Mouse (Mus musculus) liver, embryonic 14.5 days (tissue): ENCODE measurements around the gene Asic1. TPM values are rescaled to one million over a fixed set of nuclear protein-coding genes. Genes with fewer than 3 reads are reported as not detected.
"Not testable (repeated sequence)": the region's sequence is repeated elsewhere in the genome, so short reads cannot be mapped to it uniquely, and the experiment has no call there.

Experiments
- ATAC-seq: fragments of 200-750 bp; cut with Nextera tagmentation; 2 replicates; pipeline ENCODE4 v1.8.0; 2017; ENCODE audit warnings: moderate number of reproducible peaks, mild to moderate bottlenecking, moderate library complexity; ENCODE audit not compliant: insufficient read depth
- DNase-seq, 3 experiments: peaks; one replicate each; pipeline ENCODE4 v3.0.0-alpha.2; 2012 to 2013; ENCODE audit warnings: low read depth in 3 of 3, low spot score in 3 of 3
- H3K27ac ChIP-seq: fragments of 300-500 bp; sonication (generic); 2 replicates; pipeline ENCODE4 v1.5.1; 2014; ENCODE audit warnings: moderate library complexity, mild to moderate bottlenecking, control low read depth, inconsistent platforms
- H3K27me3 ChIP-seq: fragments of 300-500 bp; sonication (generic); 2 replicates; pipeline ENCODE4 v1.6.1; 2014; ENCODE audit warnings: mild to moderate bottlenecking, low read length, moderate library complexity; ENCODE audit not compliant: control insufficient read depth, insufficient read depth
- H3K36me3 ChIP-seq: fragments of 300-500 bp; sonication (generic); replicated peaks from 2 replicates; pipeline ENCODE4 v1.6.1; 2014; ENCODE audit warnings: low read depth; ENCODE audit not compliant: control insufficient read depth, insufficient read depth
- H3K4me1 ChIP-seq, 2 experiments: fragments of 200-500 bp in 1 of 2; fragments of 300-500 bp in 1 of 2; sonication (generic) in 1 of 2; replicated peaks; 2 replicates each; pipeline ENCODE4 v1.6.1; 2012 to 2014; ENCODE audit warnings: antibody characterized with exemption in 1 of 2, inconsistent platforms in 1 of 2, low read length in 1 of 2; ENCODE audit not compliant: control insufficient read depth in 2 of 2, insufficient read depth in 2 of 2
- H3K4me2 ChIP-seq: fragments of 300-500 bp; sonication (generic); 2 replicates; pipeline ENCODE4 v1.6.1; 2014; ENCODE audit warnings: low read depth, mild to moderate bottlenecking, control low read depth, moderate library complexity
- H3K4me3 ChIP-seq, 2 experiments: fragments of 200-500 bp in 1 of 2; fragments of 300-500 bp in 1 of 2; sonication (generic) in 1 of 2; 2 replicates each; pipeline ENCODE4 v1.5.1; 2012 to 2014; ENCODE audit warnings: low read depth in 2 of 2, low read length in 2 of 2, mild to moderate bottlenecking in 2 of 2, control low read depth in 1 of 2, inconsistent platforms in 1 of 2, moderate library complexity in 1 of 2; ENCODE audit not compliant: insufficient read depth in 1 of 2
- H3K9ac ChIP-seq: fragments of 300-500 bp; sonication (generic); replicated peaks from 2 replicates; pipeline ENCODE4 v1.6.1; 2014; ENCODE audit warnings: mild to moderate bottlenecking, control low read depth, moderate library complexity
- H3K9me3 ChIP-seq: fragments of 300-500 bp; sonication (generic); 2 replicates; pipeline ENCODE4 v1.6.1; 2016; ENCODE audit warnings: low read length, mixed read lengths; ENCODE audit not compliant: control insufficient read depth
- CTCF ChIP-seq: IDR thresholded peaks from 2 replicates; pipeline ENCODE4 v1.5.1; 2016; ENCODE audit warnings: antibody characterized with exemption, low read depth, control low read depth
- EP300 ChIP-seq: IDR thresholded peaks from 2 replicates; pipeline ENCODE4 v1.6.1; 2016; ENCODE audit warnings: antibody characterized with exemption, low read depth
- WGBS: fragments of 180-500 bp; shearing (Covaris S2); extraction: QIAGEN DNeasy Blood & Tissue Kit; methylation state at CpG from one replicate; pipeline ENCODE4 v1.1.7; 2014; ENCODE audit not compliant: insufficient replicate concordance; 5-methylcytosine and 5-hydroxymethylcytosine counted together
- polyA plus RNA-seq, 2 experiments: library from polyadenylated mRNA; depleted of rRNA in 1 of 2; stranded (reverse) in 1 of 2; unstranded in 1 of 2; fragments of >200 nt; fragmentation: Nextera tagmentation in 1 of 2; extraction: Ambion mirVana in 1 of 2; gene quantifications; 2 replicates each; pipeline versions ENCODE4 v1.2.1 to v1.2.3; 2012 to 2014

Asic1 gene
- polyA plus RNA-seq, 2 experiments = 0.04 to 0.15 TPM

GRCm38 (mm10) chr15:99726549-99726948, 56.4 kb downstream of the Asic1 start:
- H3K36me3 ChIP-seq = peaks cover 11% of the 10 kb centered on the region
- ATAC-seq (no peak), DNase-seq (no peak)
- TF ChIP-seq EP300 = no peak
- TF ChIP-seq CTCF = no peak
- H3K9ac ChIP-seq = peak overlapping the region; percentile 90
- H3K4me3 ChIP-seq = peak overlapping the region; percentile 38 to 92
- H3K9me3 ChIP-seq = no peaks in the 10 kb centered on the region
- no peak overlapping the region for H3K27ac ChIP-seq
- no peaks in the 10 kb centered on the region for H3K27me3 ChIP-seq
- H3K4me1 ChIP-seq = peaks cover 2 to 15% of the 10 kb centered on the region in 2 experiments; a peak in 2 of 4 replicates
- peak overlapping the region; percentile 90 for H3K4me2 ChIP-seq
- 57% methylated on average over 2 of the region's 2 CpGs for WGBS

DNA sequence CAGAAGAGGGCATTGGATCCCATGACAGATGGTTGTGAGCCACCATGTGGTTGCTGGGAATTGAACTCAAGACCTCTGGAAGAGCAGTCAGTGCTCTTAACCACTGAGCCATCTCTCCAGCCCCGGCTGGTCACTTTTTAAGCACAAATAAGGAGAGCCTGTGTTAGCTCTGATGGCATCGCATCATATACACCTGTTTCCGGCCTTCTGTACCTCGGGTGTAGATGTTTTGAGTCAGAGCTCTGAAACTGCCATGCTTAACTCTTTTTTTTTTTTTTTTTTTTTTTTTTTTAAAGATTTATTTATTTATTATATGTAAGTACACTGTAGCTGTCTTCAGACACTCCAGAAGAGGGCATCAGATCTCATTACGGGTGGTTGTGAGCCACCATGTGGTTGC, 56.9 kb downstream of the Asic1 start:
- not testable (repeated sequence) for ATAC-seq, H3K27me3 ChIP-seq, DNase-seq, H3K27ac ChIP-seq, H3K4me3 ChIP-seq, H3K9me3 ChIP-seq, H3K9ac ChIP-seq, H3K4me2 ChIP-seq
- Histone ChIP-seq H3K36me3 (peaks cover 11% of the 10 kb centered on the region), H3K4me1 (peaks cover 2 to 15% of the 10 kb centered on the region in 2 experiments; a peak in 2 of 4 replicates)
- WGBS = 75% methylated on average over 4 of the region's 5 CpGs

- 86% methylated on average over 12 of the region's 12 CpGs for WGBS
- no peak for DNase-seq
- no peaks in the 10 kb centered on the region for H3K9me3 ChIP-seq
- no peak for ATAC-seq
- no peak overlapping the region for H3K4me2 ChIP-seq
- H3K27me3 ChIP-seq = no peaks in the 10 kb centered on the region
- H3K9ac ChIP-seq = no peak overlapping the region
- no peak for TF ChIP-seq CTCF
- TF ChIP-seq EP300 = no peak
- peaks cover 2 to 15% of the 10 kb centered on the region in 2 experiments; a peak in 2 of 4 replicates for H3K4me1 ChIP-seq
- no peak overlapping the region for H3K4me3 ChIP-seq
- H3K36me3 ChIP-seq = peaks cover 11% of the 10 kb centered on the region
- no peak overlapping the region for H3K27ac ChIP-seq
Observed at GRCm38 (mm10) chr15:99727525-99727924, 57.4 kb downstream of the Asic1 start.

GRCm38 (mm10) chr15:99728211-99728610, 58.0 kb downstream of the Asic1 start:
- Histone ChIP-seq H3K36me3 (peaks cover 11% of the 10 kb centered on the region), H3K4me1 (peaks cover 2 to 15% of the 10 kb centered on the region in 2 experiments; a peak in 2 of 4 replicates), H3K4me2 (no peak overlapping the region), H3K9ac (no peak overlapping the region), H3K27me3 (no peaks in the 10 kb centered on the region), H3K9me3 (no peaks in the 10 kb centered on the region), H3K4me3 (no peak overlapping the region), H3K27ac (no peak overlapping the region)
- TF ChIP-seq CTCF (no peak), EP300 (no peak)
- DNase-seq (no peak), ATAC-seq (no peak)
- WGBS = 82% methylated on average over 5 of the region's 5 CpGs

DNA sequence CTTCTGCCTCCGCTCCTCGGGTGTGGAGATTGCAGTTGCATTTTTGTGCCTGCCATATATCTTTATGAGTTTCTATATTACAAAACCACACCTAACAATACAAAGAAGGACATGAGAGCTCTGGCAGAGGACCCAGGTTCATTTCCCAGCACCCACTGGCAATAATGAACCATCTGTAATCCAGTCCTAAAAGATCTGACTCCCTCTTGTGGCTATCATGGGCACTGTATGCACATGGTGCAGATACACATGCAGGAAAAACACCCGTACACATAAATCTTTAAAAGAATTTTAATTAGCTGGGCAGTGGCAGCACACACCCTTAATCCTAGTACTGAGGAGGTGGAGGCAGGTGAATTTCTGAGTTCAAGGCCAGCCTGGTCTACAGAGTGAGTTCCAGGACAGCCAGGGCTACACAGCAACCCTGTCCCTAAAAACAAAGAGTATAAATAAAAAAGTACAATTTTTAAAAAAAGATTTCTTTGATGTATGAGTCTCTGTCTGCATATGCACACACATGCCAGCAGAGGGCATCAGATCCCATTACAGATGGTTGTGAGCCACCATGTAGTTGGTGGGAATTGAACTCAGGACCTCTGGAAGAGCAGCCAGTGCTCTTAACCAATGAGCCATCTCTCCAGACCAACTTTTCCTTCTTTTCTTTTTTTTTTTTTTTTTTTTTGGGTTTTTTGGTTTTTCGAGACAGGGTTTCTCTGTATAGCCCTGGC, 59.1 kb downstream of the Asic1 start:
- H3K4me1 ChIP-seq = peaks cover 2 to 9% of the 10 kb centered on the region in 2 experiments; a peak in 2 of 4 replicates
- H3K9ac ChIP-seq = no peak overlapping the region
- DNase-seq = no peak
- TF ChIP-seq EP300 (no peak), CTCF (peak; percentile 46; the same call in 1 of the 2 replicates)
- H3K27me3 ChIP-seq = no peaks in the 10 kb centered on the region
- no peak overlapping the region for H3K4me3 ChIP-seq
- H3K4me2 ChIP-seq = no peak overlapping the region
- ATAC-seq = no peak
- H3K27ac ChIP-seq = no peak overlapping the region
- WGBS = 93% methylated on average over 3 of the region's 4 CpGs
- H3K36me3 ChIP-seq = peaks cover 11% of the 10 kb centered on the region
- H3K9me3 ChIP-seq = no peaks in the 10 kb centered on the region
